Mouse (Mus musculus) stomach, embryonic 16.5 days (tissue): ENCODE data around the gene Mrpl23. TPM values are rescaled to one million over a fixed set of nuclear protein-coding genes. Genes with fewer than 3 reads are reported as not detected.
A peak's percentile ranks its signal among the peaks of the same experiment; 100 is the strongest.

Source experiments
- microRNA counts: library from miRNA; unstranded; fragments of <30 nt; microRNA quantifications from one replicate; lab custom pipeline; 2016
- microRNA-seq: library from miRNA; unstranded; fragments of <30 nt; microRNA quantifications from one replicate; pipeline ENCODE4, GENCODE M21; 2016
- polyA plus RNA-seq: library from polyadenylated mRNA; unstranded; fragments of >200 nt; fragmentation: Nextera tagmentation; extraction: Ambion mirVana; gene quantifications from 2 replicates; pipeline ENCODE4 v1.2.1, GENCODE M21; 2015

The Mrpl23 gene
- polyA plus RNA-seq, 1 experiment from 2014 or later: 30.7 TPM

MicroRNAs encoded within 50 kb of the gene (microRNA counts, 519-probe panel; counts per million panel counts)
- microRNA mmu-miR-675-3p (lab: Ali Mortazavi, UCI) (2,733 counts per million, percentile 62 among the panel's probes with 10 or more counts), microRNA mmu-miR-675-5p (lab: Ali Mortazavi, UCI) (1,899 counts per million, percentile 36 among the panel's probes with 10 or more counts)

Small RNA genes lying within 50 kb of the gene (microRNA-seq; reads per million reads assigned to microRNA genes)
- 164 reads per million, percentile 59 among the genes with 10 or more reads in this experiment for gene Mir675

Other genes with a start within 250 kb of the Mrpl23 start
- not detected in 2 replicates for gene Krtap5-1, start 235.6 kb upstream of the Mrpl23 start, polyA plus RNA-seq
- gene Krtap5-4, start 229.1 kb upstream of the Mrpl23 start, polyA plus RNA-seq: not detected in 2 replicates
- gene Ifitm10, start 158.9 kb upstream of the Mrpl23 start, polyA plus RNA-seq: 3.7 and 5.2 TPM in 2 replicates
- gene Gm49369, start 150.0 kb upstream of the Mrpl23 start, polyA plus RNA-seq: 0.96 TPM in 1 of 2 replicates, not detected in the other
- gene Ctsd, start 144.6 kb upstream of the Mrpl23 start, polyA plus RNA-seq: 451 and 599 TPM in 2 replicates
- 31.1 and 50.1 TPM in 2 replicates for gene Syt8, start 97.8 kb upstream of the Mrpl23 start, polyA plus RNA-seq
- gene Tnni2, start 90.9 kb upstream of the Mrpl23 start, polyA plus RNA-seq: 20.2 and 217 TPM in 2 replicates
- 216 and 235 TPM in 2 replicates for gene Lsp1, start 71.9 kb upstream of the Mrpl23 start, polyA plus RNA-seq
- gene Tnnt3, start 33.9 kb upstream of the Mrpl23 start, polyA plus RNA-seq: 12.0 and 208 TPM in 2 replicates
- gene Igf2, start 134.1 kb downstream of the Mrpl23 start, polyA plus RNA-seq: 669 and 788 TPM in 2 replicates
- 0.09 TPM in 1 of 2 replicates, not detected in the other for gene Gm49394, start 137.3 kb downstream of the Mrpl23 start, polyA plus RNA-seq
- 350 and 420 TPM in 2 replicates for gene Ins2, start 210.7 kb downstream of the Mrpl23 start, polyA plus RNA-seq